Mouse (Mus musculus) brain, embryonic 14.5 days (tissue): ENCODE data around the gene Dmrt1. TPM values are rescaled to one million over a fixed set of nuclear protein-coding genes. Genes with fewer than 3 reads are reported as not detected.

Experiments used
- DNase-seq: peaks from one replicate; pipeline ENCODE4 v3.0.0-alpha.2; 2011; ENCODE audit warnings: low read depth
- CTCF ChIP-seq: fragments of 200-500 bp; IDR thresholded peaks from 2 replicates; pipeline ENCODE4 v1.5.1; 2012; ENCODE audit warnings: inconsistent platforms, mild to moderate bottlenecking, moderate library complexity, borderline replicate concordance; ENCODE audit not compliant: insufficient read depth, insufficient read length; ENCODE audit errors: extremely low read depth
- POLR2A ChIP-seq: fragments of 200-500 bp; IDR thresholded peaks from 2 replicates; pipeline ENCODE4 v1.6.1; 2012; ENCODE audit warnings: mild to moderate bottlenecking, inconsistent platforms, borderline replicate concordance; ENCODE audit not compliant: poor library complexity, insufficient read depth, insufficient read length, severe bottlenecking; ENCODE audit errors: extremely low read depth
- polyA plus RNA-seq: library from polyadenylated mRNA; depleted of rRNA; stranded (reverse); fragments of >200 nt; gene quantifications from 2 replicates; pipeline ENCODE4 v1.2.3, GENCODE M21; 2012

Dmrt1 gene
- polyA plus RNA-seq, 1 experiment = 0.05 TPM

DNA sequence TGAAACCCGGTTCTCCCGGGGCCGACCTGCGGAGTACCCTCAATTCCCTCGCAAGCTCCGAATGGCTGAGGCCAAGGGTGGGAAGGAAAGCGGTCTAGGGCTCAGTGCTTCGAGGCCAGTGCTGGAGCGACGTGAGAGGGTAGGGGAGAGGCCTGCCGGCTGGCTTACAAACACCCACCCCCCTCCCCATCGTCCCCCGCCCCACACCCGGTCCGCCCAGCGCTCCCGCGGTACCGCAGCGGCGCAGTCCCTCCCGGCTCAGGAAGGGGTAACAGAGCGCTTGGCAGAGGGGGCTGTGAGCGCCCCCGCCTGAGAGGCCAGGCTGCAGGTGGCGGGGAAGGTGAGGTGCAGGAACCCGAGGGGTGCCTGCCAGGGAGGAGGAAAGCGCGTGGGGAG, 104.6 kb downstream of the Dmrt1 start, which contains the start of gene Dmrt3:
Gene Dmrt3 (plus strand): TSS at position 287 of the 396 bp plus-strand sequence.
- TF ChIP-seq POLR2A (no peak), CTCF (no peak)
- peak; percentile 75 for DNase-seq

DNA sequence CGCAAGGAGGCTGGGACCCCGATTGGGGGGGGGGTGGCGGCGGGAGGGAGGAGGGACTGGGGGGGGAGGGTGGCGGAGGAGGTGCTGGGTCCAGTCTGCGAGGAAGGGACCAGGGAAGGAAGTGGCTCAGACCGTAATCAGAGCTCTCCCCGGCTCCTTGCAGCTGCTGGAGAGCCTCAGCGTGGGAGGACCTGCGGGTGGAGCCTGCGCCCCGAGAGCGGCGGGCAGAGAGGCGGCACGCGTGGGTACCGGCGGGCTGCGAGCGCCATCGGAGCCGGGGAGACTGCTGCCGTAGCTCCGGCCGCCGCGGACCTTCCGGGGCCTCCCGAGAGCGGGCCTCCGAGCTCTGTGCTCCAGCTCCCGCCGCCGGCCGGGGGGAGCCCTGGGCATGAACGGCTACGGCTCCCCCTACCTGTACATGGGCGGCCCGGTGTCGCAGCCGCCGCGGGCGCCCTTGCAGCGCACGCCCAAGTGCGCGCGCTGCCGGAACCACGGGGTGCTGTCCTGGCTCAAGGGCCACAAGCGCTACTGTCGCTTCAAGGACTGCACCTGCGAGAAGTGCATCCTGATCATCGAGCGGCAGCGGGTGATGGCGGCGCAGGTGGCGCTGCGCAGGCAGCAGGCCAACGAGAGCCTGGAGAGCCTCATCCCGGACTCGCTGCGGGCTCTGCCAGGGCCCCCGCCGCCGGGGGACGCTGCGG, 105.1 kb downstream of the Dmrt1 start:
- peak; percentile 72 for DNase-seq
- TF ChIP-seq POLR2A (no peak), CTCF (no peak)

DNA sequence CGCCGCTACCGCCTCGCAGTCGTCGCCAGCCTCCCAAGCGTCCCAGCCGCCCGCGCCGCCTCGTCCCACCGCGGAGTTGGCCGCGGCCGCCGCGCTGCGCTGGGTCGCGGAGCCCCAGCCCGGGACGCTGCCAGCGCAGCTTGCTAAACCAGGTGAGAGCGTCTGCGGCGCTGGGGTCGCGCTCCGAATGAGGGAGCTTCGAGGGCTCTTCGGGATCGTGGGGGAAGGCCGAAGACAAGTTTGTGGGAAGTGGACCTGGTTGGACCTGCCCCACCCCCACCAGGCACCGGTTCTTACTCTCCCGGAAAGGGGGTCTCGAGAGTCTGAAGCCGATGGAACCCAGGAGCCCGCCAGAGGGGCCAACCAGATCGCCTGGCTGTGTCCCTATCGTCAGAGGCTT, 105.7 kb downstream of the Dmrt1 start:
- TF ChIP-seq POLR2A (no peak), CTCF (no peak)
- DNase-seq = no peak

DNA sequence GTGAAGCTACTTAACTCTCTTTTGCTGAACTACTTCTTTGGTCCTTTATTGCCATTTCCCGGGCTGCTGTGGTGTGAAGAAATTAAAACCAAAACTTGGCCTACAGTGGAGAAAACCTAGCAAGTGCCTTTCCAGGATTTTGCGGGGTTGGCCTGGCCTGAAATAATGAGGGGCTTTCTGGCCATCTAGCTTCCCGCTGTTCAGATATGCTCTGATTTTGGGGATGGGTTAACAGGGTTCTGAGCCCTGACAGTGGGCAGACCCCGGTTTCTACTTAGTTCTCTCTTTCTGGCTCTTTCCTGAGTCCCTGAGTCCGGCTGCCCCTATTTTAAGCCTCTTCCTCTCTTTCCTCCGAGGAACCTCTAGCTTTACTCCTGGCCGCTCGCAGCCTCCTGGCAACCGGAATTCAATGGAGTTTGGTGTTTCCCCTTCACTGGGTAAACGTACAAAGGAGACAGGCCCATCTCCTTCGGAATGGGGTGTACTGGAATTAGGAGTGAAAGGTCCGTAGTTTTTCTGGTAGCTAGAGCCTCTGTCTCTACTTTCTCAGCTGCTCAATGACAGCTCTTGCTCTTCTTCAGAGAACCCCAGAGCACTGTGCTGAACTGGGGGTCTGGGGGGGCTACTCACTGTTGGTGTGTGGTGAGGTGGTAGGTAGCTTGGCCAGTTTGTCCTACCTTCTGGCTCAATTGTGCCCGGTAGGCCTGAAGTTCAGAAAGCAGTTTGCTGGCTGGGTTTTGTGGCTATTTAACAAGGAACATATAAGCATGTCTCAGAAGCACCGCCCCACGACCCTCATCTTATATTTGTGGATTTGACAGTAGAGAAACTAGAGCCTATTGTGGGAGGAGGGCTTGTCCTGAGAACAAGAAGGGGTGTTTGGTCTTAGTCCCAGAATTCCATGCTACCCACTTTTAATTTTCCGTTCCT, 106.7 kb downstream of the Dmrt1 start:
- TF ChIP-seq CTCF (no peak), POLR2A (no peak)
- peak; percentile 33 for DNase-seq

DNA sequence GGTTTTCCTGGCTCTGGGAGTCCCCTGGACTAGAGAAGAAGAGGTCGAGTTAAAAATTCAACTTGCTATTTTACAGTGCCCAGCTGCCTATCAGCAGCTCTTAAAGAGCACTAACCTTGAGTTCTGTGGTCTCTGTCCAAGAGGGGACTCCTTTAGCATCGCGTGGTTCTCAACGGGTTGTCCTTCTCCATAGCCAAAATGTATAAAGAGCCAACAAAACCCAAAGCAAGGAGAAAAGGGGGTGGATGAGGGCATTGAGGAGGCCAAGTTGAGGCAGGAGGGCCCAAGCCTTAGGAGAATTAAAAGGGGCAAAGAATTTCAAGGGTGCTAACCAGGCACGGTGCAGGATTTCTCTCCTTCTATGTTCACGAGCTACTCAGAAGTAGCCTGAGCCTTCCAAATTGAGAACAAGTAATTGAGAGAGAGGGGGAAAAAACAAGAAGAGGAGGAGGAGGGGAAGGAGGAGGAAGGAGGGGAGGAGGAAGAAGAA, 107.4 kb downstream of the Dmrt1 start:
- no peak for DNase-seq
- no peak for TF ChIP-seq CTCF
- no peak for TF ChIP-seq POLR2A

DNA sequence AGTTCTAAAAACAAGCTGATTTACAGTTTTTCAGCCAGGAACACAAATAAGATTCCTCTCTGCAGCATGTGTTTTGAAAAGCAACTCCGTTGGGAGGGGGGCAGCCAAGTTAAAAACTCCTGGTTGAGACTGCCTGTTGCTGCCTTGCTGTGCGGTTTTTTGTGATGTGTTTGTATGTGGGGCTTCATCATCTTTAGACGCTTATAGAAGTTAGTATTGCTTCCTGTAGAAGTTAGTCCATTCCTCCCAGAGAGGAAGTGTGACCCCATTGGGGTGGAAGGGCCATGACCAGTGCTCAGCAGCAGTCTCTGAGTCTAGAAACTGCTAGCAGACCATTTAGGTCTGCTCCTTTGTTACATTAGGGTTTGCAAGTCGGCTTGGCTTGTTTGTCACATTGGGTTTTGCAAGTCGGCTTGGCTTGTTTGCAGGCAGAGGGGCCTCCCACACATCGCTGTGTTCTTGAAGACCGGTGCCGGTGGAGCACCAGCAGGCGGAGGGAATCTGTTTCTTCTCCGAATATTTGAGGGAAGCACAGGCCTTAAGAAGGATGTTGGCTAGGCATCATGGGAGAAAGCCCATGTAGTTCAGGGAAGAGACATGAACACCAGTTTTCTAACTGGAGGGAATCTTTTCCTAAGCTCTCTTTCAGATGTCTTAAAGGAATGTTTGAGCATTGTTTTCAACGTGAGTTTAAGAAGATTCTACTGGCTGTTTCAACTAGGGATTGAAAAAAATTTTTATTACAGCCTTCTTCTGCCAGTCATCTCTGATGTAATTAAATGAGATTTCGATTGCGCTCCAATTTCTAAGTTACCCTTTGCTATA, 108.3 kb downstream of the Dmrt1 start:
- TF ChIP-seq CTCF (no peak), POLR2A (no peak)
- peak; percentile 70 for DNase-seq

DNA sequence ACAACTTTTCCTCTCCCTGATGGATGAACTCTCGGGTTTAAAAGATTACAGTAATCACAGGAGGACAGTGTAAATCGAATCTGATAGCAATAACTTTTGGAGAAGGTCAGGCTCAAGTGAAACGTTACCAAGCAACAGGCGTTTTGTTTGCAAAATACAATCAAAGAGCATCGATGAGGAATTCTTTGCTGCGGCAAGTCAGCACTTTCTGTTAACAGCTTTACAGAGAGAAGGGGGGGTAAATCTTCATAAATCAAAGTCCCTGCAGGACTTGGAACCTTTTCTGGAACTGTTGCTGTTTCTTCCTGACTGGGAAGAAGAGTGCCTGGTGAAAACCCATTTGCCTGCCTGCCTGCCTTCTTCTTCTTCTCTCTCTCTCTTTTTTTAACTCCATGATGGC, 110.5 kb downstream of the Dmrt1 start:
- TF ChIP-seq POLR2A = no peak
- no peak for TF ChIP-seq CTCF
- peak; percentile 14 for DNase-seq

DNA sequence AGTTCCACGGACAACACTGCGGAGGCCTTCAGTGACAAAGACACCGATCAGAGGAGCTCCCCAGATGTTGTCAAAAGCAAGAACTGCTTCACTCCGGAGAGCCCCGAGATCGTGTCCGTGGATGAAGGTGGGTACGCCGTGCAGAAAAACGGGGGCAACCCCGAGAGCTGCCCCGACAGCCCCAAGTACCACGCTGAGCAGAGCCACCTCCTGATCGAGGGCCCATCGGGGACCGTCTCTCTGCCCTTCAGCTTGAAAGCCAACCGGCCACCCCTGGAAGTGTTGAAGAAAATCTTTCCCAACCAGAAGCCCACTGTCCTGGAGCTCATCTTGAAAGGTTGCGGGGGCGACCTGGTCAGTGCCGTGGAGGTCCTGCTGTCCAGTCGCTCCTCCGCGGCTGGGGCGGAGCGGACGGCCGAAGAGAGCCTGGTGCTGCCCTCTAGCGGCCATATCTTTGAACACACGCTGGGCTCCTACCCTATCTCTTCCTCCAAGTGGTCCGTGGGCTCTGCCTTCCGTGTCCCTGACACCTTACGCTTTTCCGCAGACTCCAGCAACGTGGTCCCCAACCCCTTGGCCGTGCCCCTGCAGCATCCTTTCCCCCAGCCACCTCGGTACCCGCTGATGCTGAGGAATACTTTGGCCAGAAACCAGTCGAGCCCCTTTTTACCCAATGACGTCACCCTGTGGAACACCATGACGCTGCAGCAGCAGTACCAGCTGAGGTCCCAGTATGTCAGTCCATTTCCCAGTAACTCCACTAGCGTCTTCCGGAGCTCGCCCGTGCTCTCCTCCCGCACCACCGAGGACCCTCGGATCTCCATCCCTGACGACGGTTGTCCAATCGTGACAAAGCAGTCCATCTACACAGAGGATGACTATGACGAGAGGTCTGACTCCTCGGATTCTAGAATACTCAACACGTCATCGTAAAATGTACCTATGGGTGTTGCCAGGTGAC, 117.2 kb downstream of the Dmrt1 start:
- TF ChIP-seq CTCF = peak; percentile 87
- no peak for TF ChIP-seq POLR2A

DNA sequence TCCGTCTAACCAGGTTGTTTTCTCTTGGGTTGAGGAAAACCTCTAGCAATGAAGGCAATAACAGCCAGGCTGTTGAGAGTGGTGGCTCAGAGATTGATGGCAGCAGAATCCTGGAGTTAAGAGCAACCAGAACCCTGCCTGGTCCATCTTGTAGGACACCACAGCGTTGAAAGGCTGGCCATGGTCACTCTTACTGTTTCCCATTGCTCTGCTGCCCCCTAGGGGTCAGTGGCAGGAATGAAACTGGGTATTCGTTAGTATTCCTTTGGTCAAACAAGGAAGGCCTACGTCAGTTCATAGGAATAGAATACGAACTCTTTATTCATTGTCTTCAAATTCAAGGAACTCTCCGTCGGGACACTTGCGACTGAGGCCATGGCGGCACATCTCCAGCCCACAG, 123.1 kb downstream of the Dmrt1 start:
- TF ChIP-seq CTCF (peak; percentile 90), POLR2A (no peak)
- peak; percentile 81 for DNase-seq

More for the DNA sequence above, 117.2 kb downstream of the Dmrt1 start:
- peak; percentile 75 for DNase-seq

DNA sequence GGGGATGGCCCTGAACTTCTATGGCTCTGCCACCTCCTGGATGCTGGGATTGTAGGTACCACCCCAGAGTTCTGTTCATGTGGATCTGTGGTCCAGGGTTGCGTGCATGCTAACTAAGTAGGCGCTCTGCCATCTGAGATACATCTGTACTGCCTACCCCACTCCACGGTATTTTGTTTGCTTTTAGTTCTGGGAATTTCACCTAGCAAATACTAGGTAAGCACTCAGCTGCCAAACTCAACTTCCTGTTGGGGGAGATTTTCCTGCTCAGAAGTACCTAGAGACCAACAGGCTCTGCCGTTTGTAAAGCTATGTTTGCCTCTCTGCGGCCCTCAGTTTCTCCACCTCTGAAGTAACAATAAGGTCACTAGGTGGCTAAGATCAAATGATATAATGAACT, 129.7 kb downstream of the Dmrt1 start:
- no peak for TF ChIP-seq CTCF
- TF ChIP-seq POLR2A = no peak
- no peak for DNase-seq

DNA sequence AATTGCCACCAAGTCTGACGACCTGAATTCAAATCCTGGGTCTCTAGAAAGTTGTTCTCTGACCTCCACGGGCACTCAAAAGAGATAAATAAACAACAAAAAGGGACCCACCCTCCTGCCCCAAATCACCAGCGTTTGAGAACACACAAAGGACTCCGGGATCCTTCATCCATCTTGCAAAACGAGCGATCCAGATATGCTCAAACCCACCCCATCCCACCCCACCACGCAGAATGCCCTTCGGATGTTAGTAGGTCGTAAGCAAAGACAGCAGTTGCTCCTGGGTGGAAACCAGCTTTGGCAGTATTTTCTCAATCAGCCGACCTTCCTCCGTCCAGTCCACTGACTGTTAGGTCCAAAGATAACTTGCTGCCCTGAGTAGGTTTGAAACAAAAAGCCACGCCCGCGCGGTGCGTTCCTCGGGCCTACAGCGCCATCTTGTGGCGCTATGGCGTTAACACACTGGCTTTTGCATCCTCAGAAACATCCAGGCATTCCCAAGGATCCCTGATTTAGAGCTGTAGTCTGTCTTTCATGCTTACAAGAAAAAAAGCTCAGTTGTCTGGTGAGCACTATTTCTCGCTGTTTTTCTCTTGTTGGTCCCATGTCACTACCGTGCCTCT, 130.3 kb downstream of the Dmrt1 start:
- TF ChIP-seq CTCF (peak; percentile 100), POLR2A (no peak)
- peak; percentile 89 for DNase-seq

DNA sequence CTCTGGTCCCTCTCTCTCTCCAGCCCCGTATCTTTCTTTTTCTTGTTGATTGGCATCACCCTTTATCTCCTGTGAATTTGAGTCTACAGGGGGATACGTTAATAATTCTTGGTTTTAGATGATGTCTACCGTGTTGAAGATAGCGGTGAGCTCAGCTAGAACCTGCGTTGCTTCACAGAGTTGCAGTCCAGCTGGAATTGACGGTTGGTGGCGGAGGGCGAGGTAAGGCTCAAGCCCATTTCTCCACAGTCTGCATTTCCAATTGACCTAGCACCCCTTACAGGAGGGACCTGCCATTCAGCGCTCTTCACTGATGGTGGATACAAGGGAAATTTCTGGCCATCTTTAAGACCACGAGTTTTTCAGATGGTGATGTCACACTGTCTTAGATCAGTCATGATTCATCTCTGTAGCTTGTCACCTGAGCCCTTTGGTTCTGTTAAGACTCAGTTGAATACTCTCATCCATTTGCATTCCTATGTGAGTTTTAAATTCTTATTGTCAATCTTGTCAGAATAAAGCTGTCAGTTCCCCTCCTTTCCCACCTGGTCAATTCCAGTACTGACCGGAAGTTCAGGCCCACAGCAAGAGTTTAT, 133.4 kb downstream of the Dmrt1 start:
- no peak for TF ChIP-seq POLR2A
- TF ChIP-seq CTCF = no peak
- DNase-seq = no peak
